Mouse (Mus musculus) gastrocnemius, postnatal 4 days (tissue): ENCODE measurements at regions not wholly inside any gene's neighbourhood (a gene's known extent, or its start where the extent isn't known, plus 50 kb on each side); places are given as distances from the start of the nearest gene placed in this dataset.

Source experiments
- DNase-seq, 2 experiments: peaks; one replicate each; pipeline ENCODE4 v3.0.0; 2021 to 2022; ENCODE audit warnings: low spot score in 2 of 2, mixed read lengths in 2 of 2

GRCm38 (mm10) chr8:34756916-34757315, 645.4 kb upstream of the Gm10131 start:
- no peak for DNase-seq

DNA sequence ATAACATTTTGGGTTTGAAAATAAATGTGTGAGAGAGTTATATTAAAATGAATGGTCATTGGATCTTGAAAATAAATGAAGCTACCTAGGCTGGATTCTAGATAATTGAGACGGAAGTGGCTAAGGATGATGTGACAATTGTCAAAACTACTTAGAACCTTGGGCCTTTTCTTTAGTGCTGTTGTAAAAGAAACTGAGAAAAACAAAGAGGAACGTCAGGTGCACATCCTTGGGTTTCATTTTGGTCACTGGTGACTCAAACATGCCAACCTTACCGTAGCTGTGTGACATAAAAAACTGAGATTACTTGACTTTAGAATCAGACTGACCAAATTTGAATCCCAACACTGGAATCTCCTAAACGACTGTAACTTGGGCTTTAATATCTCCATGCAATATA, 644.6 kb upstream of the Gm10131 start:
- no peak for DNase-seq

DNA sequence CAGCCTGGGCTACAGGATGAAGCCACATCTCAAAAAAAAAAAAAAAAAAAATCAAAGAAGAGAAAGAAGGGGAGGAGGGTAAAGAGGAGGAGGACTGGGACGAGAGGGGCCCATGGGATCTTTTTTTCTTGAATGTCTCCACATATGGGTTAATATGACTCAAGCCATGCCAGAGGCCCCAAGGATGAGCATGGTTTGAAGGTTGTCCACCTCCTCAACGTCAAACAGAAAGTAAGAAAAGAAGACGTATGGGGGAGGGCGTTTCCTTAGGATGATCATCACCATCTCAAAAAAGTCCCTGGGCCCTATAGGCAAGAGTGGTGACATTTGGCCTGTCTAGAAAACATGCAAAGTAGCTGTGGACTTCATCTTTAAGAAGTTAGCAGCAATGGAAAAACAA, 643.9 kb upstream of the Gm10131 start:
- DNase-seq, result no peak

- DNase-seq, result no peak
These were observed 641.5 kb upstream of the Gm10131 start for GRCm38 (mm10) chr8:34753046-34753445.

DNA sequence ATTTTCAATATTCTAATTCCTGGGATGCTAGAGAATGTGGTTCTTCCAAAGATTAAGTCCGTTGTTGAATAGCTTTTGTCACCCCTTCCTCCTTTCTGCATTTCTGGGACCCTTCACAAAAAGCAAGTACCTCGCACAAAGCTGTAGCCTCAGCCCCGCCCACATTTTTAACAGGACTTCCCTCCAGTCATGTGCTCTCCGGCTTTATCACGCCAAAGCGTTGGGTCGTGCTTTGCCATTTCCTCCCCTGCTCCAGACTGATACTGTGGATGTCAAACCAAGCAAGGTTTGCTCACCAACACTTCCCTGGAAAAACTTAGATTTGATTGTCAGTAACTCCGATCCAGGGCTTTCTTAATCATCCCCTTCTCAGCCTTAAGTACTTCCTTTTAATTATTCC, 637.0 kb upstream of the Gm10131 start:
- DNase-seq, result no peak

- no peak for DNase-seq
These were observed 634.2 kb upstream of the Gm10131 start for GRCm38 (mm10) chr8:34745706-34746105.

GRCm38 (mm10) chr8:34744682-34745081, 633.1 kb upstream of the Gm10131 start:
- no peak for DNase-seq

DNA sequence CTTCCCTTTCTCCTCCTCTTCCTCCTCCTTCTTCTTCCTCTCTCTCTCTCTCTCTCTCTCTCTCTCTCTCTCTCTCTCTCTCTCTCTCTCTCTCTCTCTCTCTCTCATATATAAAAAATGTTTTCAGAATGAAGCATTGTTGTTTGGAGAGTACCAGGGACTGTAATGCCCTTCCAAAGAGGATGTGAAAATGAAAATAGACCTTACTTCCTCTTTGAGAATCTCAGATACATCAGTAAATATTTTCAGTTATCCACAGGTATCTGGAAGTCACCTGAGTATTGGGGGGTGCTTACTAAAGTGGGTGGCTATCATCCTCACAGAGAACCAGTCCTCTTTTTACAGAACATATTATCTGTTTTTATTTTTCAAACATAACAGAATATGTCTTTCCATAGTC, 632.6 kb upstream of the Gm10131 start:
- DNase-seq, result no peak

GRCm38 (mm10) chr8:34743137-34743536, 631.6 kb upstream of the Gm10131 start:
- no peak for DNase-seq

DNA sequence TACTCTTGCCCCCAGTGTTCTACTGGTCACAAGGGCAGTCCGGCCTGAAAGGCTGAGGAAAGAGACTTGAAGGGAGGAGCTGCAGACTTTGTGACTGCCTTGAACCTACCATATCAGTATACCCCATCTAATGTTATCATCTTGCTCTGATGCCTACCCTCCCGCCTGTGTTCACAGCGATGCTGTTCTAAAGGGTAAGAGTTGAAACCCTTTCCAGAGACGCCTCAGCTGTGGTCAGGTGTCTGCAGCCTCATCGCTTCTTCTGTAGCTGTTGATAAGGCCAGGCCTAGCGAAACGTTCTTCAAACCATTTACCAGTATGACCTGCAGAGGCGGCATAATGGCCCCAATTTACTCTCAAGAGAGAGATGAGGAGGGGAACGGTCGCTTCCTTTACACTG, 629.3 kb upstream of the Gm10131 start:
- DNase-seq, result no peak

DNA sequence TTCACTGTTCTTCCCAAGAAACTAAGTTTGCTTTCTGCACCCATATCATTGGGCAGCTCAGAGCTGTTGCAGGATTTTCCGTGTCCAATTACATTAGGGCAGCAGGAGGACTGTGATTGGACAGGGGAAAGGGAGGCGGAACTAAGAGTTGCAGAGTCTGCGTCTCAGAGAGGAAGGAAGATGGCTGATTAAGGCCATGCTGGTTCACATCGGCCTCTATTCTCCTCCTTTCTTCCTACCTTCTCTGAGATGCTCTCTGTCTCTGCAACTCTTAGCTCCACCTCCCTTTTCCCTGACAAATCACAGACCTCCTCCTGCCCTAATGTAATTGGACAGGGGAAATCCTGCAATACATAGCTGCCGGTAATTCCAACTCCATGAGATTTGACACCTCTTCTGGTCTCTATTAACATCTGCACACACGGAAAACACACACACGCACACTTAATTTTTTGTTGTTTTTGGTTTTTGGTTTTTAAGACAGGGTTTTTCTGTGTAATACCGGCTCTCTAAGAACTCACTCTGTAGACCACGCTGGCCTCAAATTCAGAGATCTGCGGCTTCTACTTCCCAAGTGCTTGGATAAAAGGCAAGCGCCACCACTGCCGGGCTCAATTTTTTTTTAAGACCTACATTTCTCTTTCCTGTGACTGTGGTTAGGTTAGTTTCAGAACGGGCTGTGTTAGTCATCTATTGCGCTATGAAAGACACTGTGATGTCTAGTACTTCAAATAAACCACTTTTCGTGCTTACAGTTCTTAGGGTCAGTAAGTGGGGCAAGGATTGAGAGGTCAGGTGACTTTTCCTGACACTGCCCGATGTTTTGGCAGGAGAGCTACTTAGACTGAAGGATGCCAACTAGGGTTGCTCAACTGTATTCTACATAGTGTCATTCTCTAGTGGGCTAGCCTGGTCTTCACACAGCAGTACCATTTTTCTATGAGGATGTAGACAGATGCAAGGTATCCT, 628.6 kb upstream of the Gm10131 start:
- DNase-seq, result no peak

DNA sequence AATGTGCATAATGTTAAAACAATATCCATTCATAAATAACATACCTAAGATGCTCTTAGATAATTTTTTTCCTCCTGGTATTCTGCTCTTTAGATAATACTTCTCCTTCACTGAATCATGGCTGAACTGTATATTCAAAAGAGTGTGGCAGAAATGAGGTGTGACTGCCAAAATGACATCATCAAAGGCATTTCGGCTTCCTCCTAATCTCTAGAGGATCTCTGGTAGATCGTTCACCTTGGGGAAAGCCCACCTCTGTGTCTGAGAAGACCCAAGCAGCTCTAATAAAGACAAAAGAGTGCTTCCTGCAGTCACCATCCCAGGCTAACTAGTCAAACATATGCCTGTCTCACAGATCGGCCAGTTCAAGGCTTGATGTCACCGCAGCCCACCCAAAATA, 624.7 kb upstream of the Gm10131 start:
- DNase-seq, result no peak

DNA sequence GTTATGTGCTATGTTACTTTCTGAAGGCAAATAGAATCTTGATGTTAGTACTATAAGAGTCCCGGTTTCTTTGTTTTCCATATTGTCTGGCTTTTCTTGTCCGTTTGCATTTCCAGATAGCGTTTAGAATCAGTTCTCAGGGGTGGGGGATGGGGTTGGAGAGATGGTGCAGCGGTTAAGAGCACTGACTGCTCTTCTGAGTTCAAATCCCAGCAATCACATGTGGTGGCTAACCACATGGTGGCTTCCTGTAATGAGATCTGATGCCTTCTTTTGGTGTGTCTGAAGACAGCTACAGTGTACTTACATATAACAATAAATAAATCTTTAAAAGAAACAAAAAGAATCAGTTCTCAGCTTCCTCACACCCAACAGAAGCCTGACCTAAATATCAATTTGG, 623.5 kb upstream of the Gm10131 start:
- no peak for DNase-seq

- DNase-seq, result no peak
These were observed 621.3 kb upstream of the Gm10131 start for GRCm38 (mm10) chr8:34732808-34733207.

DNA sequence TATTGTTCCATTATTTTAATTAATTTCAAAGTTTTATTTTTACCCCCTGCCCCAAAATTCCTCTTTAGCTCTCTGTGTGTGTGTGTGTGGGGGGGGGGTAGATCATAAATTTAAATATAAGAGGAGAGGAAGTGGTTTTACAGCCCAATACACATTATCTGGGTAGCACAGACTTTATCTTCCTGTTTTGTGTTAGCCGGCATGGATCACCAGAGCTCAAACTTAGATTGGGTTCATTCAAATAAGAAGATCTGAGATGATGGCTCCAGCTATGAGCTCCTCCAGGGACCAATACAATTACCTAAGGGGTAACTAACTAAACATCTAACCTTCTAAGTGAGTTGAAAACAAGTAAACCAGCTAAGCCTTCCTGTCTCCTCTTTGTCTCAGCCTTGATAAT, 620.8 kb upstream of the Gm10131 start:
- DNase-seq, result no peak

GRCm38 (mm10) chr8:34731096-34731999, 619.8 kb upstream of the Gm10131 start:
- DNase-seq, result no peak

- DNase-seq, result no peak
These were observed 618.0 kb upstream of the Gm10131 start for GRCm38 (mm10) chr8:34729585-34729984.

- DNase-seq, result no peak
These were observed 616.2 kb upstream of the Gm10131 start for GRCm38 (mm10) chr8:34727699-34728098.

- no peak for DNase-seq
These were observed 614.7 kb upstream of the Gm10131 start for GRCm38 (mm10) chr8:34726145-34726767.

DNA sequence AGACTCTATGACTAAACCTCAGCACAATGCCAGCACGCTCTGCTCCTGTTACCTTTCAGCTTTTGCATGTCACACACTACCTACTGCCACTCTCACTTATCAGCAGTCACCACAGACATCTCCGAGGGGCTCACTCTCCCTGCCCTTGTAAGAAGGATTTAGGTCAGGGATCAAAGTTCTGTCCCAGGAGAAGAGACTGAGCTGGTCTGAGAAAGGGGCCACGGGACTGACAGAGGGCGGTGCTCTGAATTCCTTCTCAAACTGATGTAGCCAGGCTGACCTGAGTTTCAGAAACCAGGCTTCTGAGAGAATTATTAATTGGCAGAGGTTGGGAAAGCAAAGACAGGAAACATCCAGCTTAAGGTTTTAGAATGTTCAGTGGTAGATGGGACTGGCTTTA, 614.0 kb upstream of the Gm10131 start:
- no peak for DNase-seq

DNA sequence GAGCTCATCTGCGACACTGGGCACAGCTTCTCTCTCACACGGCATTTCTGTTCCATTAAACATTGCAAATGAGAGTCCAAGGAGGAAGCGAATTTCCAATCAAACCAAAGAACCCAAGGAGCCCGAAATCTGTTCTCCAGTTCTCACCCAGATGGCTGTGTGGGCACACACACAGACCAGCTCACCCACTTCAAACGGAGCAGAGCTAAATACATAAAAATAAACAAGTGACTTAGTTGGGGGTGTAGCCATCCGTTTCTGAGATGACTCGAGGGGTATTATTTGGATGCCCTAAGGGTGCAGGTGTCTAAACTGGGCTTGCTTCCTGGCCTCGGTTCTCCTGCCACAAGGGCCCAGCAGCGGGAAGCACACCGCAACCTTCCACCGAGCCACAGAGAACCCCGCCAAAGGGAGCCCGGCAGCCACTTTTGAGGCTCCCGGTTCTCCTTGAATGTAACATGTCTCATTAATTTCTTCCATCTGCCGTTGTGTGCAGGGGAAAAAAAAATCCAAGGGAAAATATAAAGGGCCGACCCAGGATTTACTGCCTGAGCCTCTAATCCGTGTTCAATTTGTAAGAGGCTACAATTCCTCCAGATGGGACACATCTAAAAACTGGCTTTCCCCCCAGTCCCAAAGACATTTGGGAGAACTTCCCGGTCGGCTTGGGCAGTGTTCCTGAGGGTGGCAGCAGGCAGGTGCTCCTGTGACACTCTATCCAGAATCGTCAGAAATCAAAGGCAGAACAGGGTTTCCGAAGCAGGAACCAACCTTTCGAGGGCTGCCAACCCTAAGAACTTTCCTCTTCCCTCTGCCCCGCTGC, 598.6 kb upstream of the Gm10131 start:
- DNase-seq, result no peak
